Mouse (Mus musculus) lung, embryonic 14.5 days (tissue): ENCODE measurements around the gene Zfp36l2. TPM values are rescaled to one million over a fixed set of nuclear protein-coding genes. Genes with fewer than 3 reads are reported as not detected.

Source experiments
- ATAC-seq: fragments of 200-750 bp; cut with Nextera tagmentation; 2 replicates; pipeline ENCODE4 v1.8.0; 2017; ENCODE audit warnings: mild to moderate bottlenecking, moderate TSS enrichment, moderate library complexity; ENCODE audit not compliant: insufficient read depth
- DNase-seq: peaks from one replicate; pipeline ENCODE4 v3.0.0-alpha.2; 2015
- H3K27ac ChIP-seq: fragments of 300-500 bp; sonication (generic); 2 replicates; pipeline ENCODE4 v1.5.1; 2014; ENCODE audit warnings: low read depth, mild to moderate bottlenecking, moderate library complexity
- H3K27me3 ChIP-seq: fragments of 300-500 bp; sonication (generic); 2 replicates; pipeline ENCODE4 v1.6.1; 2014; ENCODE audit warnings: low read length, control low read depth; ENCODE audit not compliant: insufficient read depth
- H3K36me3 ChIP-seq: fragments of 300-500 bp; sonication (generic); 2 replicates; pipeline ENCODE4 v1.6.1; 2014; ENCODE audit warnings: control low read depth; ENCODE audit not compliant: insufficient read depth
- H3K4me1 ChIP-seq: fragments of 300-500 bp; sonication (generic); 2 replicates; pipeline ENCODE4 v1.6.1; 2014; ENCODE audit warnings: antibody characterized with exemption, control low read depth; ENCODE audit not compliant: insufficient read depth
- H3K4me2 ChIP-seq: fragments of 300-500 bp; sonication (generic); 2 replicates; pipeline ENCODE4 v1.6.1; 2014; ENCODE audit warnings: mild to moderate bottlenecking
- H3K4me3 ChIP-seq: fragments of 300-500 bp; sonication (generic); 2 replicates; pipeline ENCODE4 v1.5.1; 2014; ENCODE audit warnings: low read depth, low read length
- H3K9ac ChIP-seq: fragments of 300-500 bp; sonication (generic); 2 replicates; pipeline ENCODE4 v1.6.1; 2014
- H3K9me3 ChIP-seq: fragments of 300-500 bp; sonication (generic); 2 replicates; pipeline ENCODE4 v1.6.1; 2016; ENCODE audit warnings: low read depth, low read length, control low read depth
- CTCF ChIP-seq: IDR thresholded peaks from 2 replicates; pipeline ENCODE4 v1.5.1; 2016; ENCODE audit warnings: antibody characterized with exemption, low read depth
- WGBS: fragments of 180-500 bp; shearing (Covaris S2); extraction: QIAGEN DNeasy Blood & Tissue Kit; methylation state at CpG from one replicate; pipeline ENCODE4 v1.1.7; 2014; 5-methylcytosine and 5-hydroxymethylcytosine counted together
- polyA plus RNA-seq: library from polyadenylated mRNA; unstranded; fragments of >200 nt; fragmentation: Nextera tagmentation; extraction: Ambion mirVana; gene quantifications from 2 replicates; pipeline ENCODE4 v1.2.1, GENCODE M21; 2014

The Zfp36l2 gene
- polyA plus RNA-seq, 1 experiment from 2014 or later = 21.9 TPM

- Histone ChIP-seq H3K27me3 (no peaks in the 10 kb centered on the region), H3K4me3 (no peak overlapping the region), H3K4me2 (no peak overlapping the region), H3K9ac (no peak overlapping the region), H3K4me1 (no peaks in the 10 kb centered on the region), H3K36me3 (peaks cover 18% of the 10 kb centered on the region; the same call in 1 of the 2 replicates), H3K27ac (no peak overlapping the region), H3K9me3 (no peaks in the 10 kb centered on the region)
- DNase-seq (no peak), ATAC-seq (no peak)
- TF ChIP-seq CTCF = no peak
- WGBS = 88% methylated on average over 3 of the region's 3 CpGs
Measured at GRCm38 (mm10) chr17:84207611-84208010, 19.9 kb upstream of the Zfp36l2 start.

GRCm38 (mm10) chr17:84206239-84206638 is 18.5 kb upstream of the Zfp36l2 start:
- no peak for TF ChIP-seq CTCF
- Histone ChIP-seq H3K4me2 (no peak overlapping the region), H3K4me1 (no peaks in the 10 kb centered on the region), H3K27me3 (no peaks in the 10 kb centered on the region), H3K9ac (no peak overlapping the region), H3K4me3 (no peak overlapping the region), H3K36me3 (peaks cover 12% of the 10 kb centered on the region; the same call in 1 of the 2 replicates), H3K27ac (no peak overlapping the region), H3K9me3 (no peaks in the 10 kb centered on the region)
- WGBS = 73% methylated on average over 3 of the region's 3 CpGs
- no peak for DNase-seq
- no peak for ATAC-seq

GRCm38 (mm10) chr17:84204962-84205361 is 17.2 kb upstream of the Zfp36l2 start:
- TF ChIP-seq CTCF = no peak
- 73% methylated on average over 5 of the region's 5 CpGs for WGBS
- Histone ChIP-seq H3K36me3 (peaks cover 12% of the 10 kb centered on the region; the same call in 1 of the 2 replicates), H3K27me3 (no peaks in the 10 kb centered on the region), H3K4me3 (no peak overlapping the region), H3K27ac (no peak overlapping the region), H3K9me3 (no peaks in the 10 kb centered on the region), H3K4me2 (no peak overlapping the region), H3K4me1 (no peaks in the 10 kb centered on the region), H3K9ac (no peak overlapping the region)
- ATAC-seq (no peak), DNase-seq (no peak)

- H3K27ac ChIP-seq = 0 out of 2 replicates have a peak overlapping the region, but pooled peaks have one; percentile 30
- no peak overlapping the region for H3K9ac ChIP-seq
- 79% methylated on average over 7 of the region's 7 CpGs for WGBS
- ATAC-seq (peak; percentile 21; the same call in 1 of the 2 replicates), DNase-seq (no peak)
- no peaks in the 10 kb centered on the region for H3K27me3 ChIP-seq
- no peak overlapping the region for H3K4me3 ChIP-seq
- H3K4me2 ChIP-seq = no peak overlapping the region
- TF ChIP-seq CTCF = no peak
- H3K4me1 ChIP-seq = no peaks in the 10 kb centered on the region
- H3K9me3 ChIP-seq = no peaks in the 10 kb centered on the region
- peaks cover 11% of the 10 kb centered on the region; the same call in 1 of the 2 replicates for H3K36me3 ChIP-seq
Measured at GRCm38 (mm10) chr17:84203340-84203739, 15.6 kb upstream of the Zfp36l2 start.

- Histone ChIP-seq H3K27ac (no peak overlapping the region), H3K27me3 (no peaks in the 10 kb centered on the region), H3K36me3 (peaks cover 9% of the 10 kb centered on the region; the same call in 1 of the 2 replicates), H3K4me3 (no peak overlapping the region), H3K9me3 (no peaks in the 10 kb centered on the region), H3K4me1 (0 out of 2 replicates have a peak, but pooled peaks cover 4% of the 10 kb centered on the region), H3K4me2 (no peak overlapping the region), H3K9ac (no peak overlapping the region)
- 86% methylated on average over 5 of the region's 5 CpGs for WGBS
- no peak for DNase-seq
- TF ChIP-seq CTCF = no peak
- ATAC-seq = no peak
Measured at GRCm38 (mm10) chr17:84201183-84201582, 13.4 kb upstream of the Zfp36l2 start.

- no peak overlapping the region for H3K27ac ChIP-seq
- no peak for DNase-seq
- no peaks in the 10 kb centered on the region for H3K36me3 ChIP-seq
- no peak for TF ChIP-seq CTCF
- no peaks in the 10 kb centered on the region for H3K9me3 ChIP-seq
- no peak for ATAC-seq
- no peak overlapping the region for H3K4me3 ChIP-seq
- WGBS = 31% methylated on average over 4 of the region's 4 CpGs
- 0 out of 2 replicates have a peak, but pooled peaks cover 4% of the 10 kb centered on the region for H3K4me1 ChIP-seq
- H3K27me3 ChIP-seq = no peaks in the 10 kb centered on the region
- H3K9ac ChIP-seq = no peak overlapping the region
- no peak overlapping the region for H3K4me2 ChIP-seq
Measured at GRCm38 (mm10) chr17:84197912-84198344, 10.2 kb upstream of the Zfp36l2 start.

GRCm38 (mm10) chr17:84196329-84196728 is 8.6 kb upstream of the Zfp36l2 start:
- TF ChIP-seq CTCF = no peak
- Histone ChIP-seq H3K9me3 (no peaks in the 10 kb centered on the region), H3K27ac (no peak overlapping the region)

More at GRCm38 (mm10) chr17:84196329-84196728, 8.6 kb upstream of the Zfp36l2 start:
- H3K9ac ChIP-seq = no peak overlapping the region
- no peak overlapping the region for H3K4me2 ChIP-seq
- ATAC-seq (no peak), DNase-seq (no peak)
- H3K27me3 ChIP-seq = no peaks in the 10 kb centered on the region
- H3K36me3 ChIP-seq = peaks cover 14% of the 10 kb centered on the region; the same call in 1 of the 2 replicates
- H3K4me3 ChIP-seq = no peak overlapping the region
- 0 out of 2 replicates have a peak, but pooled peaks cover 4% of the 10 kb centered on the region for H3K4me1 ChIP-seq
